Mouse (Mus musculus) layer of hippocampus, postnatal 14 days (tissue): Measurements from ENCODE around the gene Ldhb. TPM values are rescaled to one million over a fixed set of nuclear protein-coding genes. Genes with fewer than 3 reads are reported as not detected.

Experiments
- DNase-seq, 2 experiments: peaks; one replicate each; pipeline ENCODE4 v3.0.0; 2021 to 2022; ENCODE audit warnings: low spot score in 2 of 2, mixed read lengths in 1 of 2
- total RNA-seq, 2 experiments: library from RNA; stranded (reverse); gene quantifications; 2 replicates each; pipeline ENCODE4 v1.2.3; 2021

Gene Ldhb
- total RNA-seq, 2 experiments from 2014 or later = 450 to 461 TPM

DNA sequence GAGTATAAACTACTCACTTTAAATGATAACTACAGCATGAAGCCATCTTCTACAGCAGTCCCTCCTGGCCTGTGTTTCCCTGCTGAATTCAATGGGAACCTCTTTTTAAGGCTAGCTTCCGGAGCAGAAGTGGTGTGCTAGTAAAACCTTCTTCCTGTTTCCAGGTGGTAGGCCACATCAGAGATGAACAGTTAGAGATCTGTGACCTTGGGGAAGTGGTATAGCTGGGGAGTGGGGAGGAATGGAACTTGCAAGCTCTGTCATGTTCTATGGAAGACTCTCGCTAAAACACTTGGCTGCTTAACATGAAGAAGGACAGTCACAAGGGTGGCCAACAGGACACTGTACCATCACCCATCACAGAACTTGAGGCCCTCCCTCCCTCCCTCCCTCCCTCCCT, 54.4 kb downstream of the Ldhb start:
- no peak for DNase-seq

DNA sequence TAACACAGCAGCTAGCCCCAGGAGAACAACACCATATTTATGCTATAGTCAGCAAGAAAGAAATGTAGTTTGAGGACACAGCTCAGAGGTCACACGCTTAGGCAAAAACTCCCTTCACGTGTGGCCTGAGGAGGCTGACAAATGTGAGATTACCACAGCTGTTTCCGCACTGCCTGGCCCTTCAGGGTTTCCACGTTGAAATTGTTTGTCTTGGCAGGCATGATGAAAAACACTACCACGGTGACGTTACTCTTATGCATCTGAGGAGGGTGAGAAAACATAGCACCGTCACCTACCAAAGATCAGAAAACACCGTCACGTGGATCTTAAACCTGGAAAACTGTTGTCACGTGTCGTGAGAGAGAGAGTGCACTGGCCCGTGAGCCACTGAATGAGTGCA, 56.4 kb downstream of the Ldhb start:
- no peak for DNase-seq

Other genes starting within 250 kb of the Ldhb start
- gene Iapp, start 209.5 kb downstream of the Ldhb start, total RNA-seq = not detected
- under 1 TPM in 1 of 2 experiments, not detected in 1; 0.16 TPM for gene Slco1a5, start 185.0 kb downstream of the Ldhb start, total RNA-seq
- gene Pyroxd1, start 162.3 kb downstream of the Ldhb start, total RNA-seq = 10 to 100 TPM; 10.9 to 13.0 TPM
- gene Recql, start 120.9 kb downstream of the Ldhb start, total RNA-seq = 10 to 100 TPM; 22.2 to 25.2 TPM
- gene Golt1b, start 120.7 kb downstream of the Ldhb start, total RNA-seq = 10 to 100 TPM; 26.7 to 27.5 TPM
- 1 to 10 TPM; 1.4 to 1.7 TPM for gene Spx, start 94.5 kb downstream of the Ldhb start, total RNA-seq
- gene Gys2, start 34.8 kb downstream of the Ldhb start, total RNA-seq = under 1 TPM in 1 of 2 experiments, not detected in 1; 0.23 TPM
- 1 to 10 TPM; 2.8 to 4.1 TPM for gene Kcnj8, start 63.7 kb upstream of the Ldhb start, total RNA-seq
- 1 to 10 TPM; 7.1 to 8.1 TPM for gene Abcc9, start 194.4 kb upstream of the Ldhb start, total RNA-seq
- gene Cmas, start 248.7 kb upstream of the Ldhb start, total RNA-seq = 100 to 1,000 TPM; 119 to 124 TPM